8 mouse cellular contexts compared by ENCODE assay signal in the genomic region with DNA sequence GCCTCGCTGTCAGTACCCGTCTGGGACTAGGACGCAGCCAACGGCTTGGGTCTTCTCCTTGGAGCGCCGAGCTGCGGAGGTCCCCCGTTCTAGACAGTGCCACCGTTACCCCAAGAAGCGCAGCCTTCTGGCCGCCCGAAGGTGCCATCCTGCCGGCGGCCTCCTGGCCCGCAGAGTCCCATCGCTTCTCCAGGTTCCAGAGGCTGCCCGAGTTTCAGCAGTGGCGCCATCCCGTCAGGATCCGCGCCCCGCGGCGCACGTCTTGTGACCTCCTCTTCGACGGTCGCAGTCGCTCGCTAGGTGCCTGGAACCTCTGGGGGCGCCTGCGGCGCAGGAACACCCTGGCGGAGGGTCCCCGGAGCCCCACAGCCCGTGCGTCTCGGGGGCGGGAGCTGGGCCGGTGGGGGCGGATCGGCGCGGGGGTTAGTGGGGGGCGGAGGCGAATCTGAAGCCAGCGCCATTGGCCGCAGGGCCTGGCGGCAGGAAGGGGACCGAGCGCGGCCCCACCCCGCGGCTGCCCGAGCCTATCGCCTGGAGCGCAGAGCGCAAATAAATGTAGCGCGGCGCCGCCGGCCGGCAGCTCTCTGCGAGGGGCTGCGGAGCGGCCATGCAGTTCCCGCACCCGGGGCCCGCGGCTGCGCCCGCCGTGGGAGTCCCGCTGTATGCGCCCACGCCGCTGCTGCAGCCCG. TPM values are rescaled to one million over a fixed set of nuclear protein-coding genes. Genes with fewer than 3 reads are reported as not detected.
A peak's percentile ranks its signal among the peaks of the same experiment; 100 is the strongest.
DNase-seq lines count a peak whose midpoint lies in the region; ATAC-seq and TF ChIP-seq lines count a peak whose summit lies in the region.

A gene (plus strand): TSS at position 548 of the 689 bp plus-strand sequence.

- under 1% methylated on average over 61 of the region's 79 CpGs for WGBS in heart, postnatal 0 days
- 1% methylated on average over 76 of the region's 79 CpGs for WGBS in lung, embryonic 14.5 days
- under 1% methylated on average over 53 of the region's 79 CpGs for WGBS in neural tube, embryonic 14.5 days
- WGBS in stomach, postnatal 0 days, result under 1% methylated on average over 72 of the region's 79 CpGs

- TF ChIP-seq EP300 in heart, postnatal 0 days (IDR thresholded peaks at IDR 0.05; ENCODE audit: low read depth), result no peak
- TF ChIP-seq EP300 in stomach, postnatal 0 days (optimal IDR thresholded peaks at IDR 0.05), result no peak

- peak; percentile 77 for ATAC-seq in heart, postnatal 0 days (ENCODE audit: insufficient read depth, low read depth)
- peak; percentile 83 for ATAC-seq in lung, embryonic 14.5 days (ENCODE audit: insufficient read depth)
- ATAC-seq in neural tube, embryonic 14.5 days (ENCODE audit: low read depth), result peak; percentile 55; the same call in 1 of the 2 replicates
- ATAC-seq in stomach, postnatal 0 days (ENCODE audit: low FRiP score, low TSS enrichment), result peak; percentile 81

- H3K4me2 ChIP-seq in heart, postnatal 0 days (ENCODE audit: low read depth, low read length), result peak within 1 kb of the TSS; percentile 78
- H3K4me2 ChIP-seq in lung, embryonic 14.5 days, result peak within 1 kb of the TSS; percentile 75
- peak within 1 kb of the TSS; percentile 42 for H3K4me2 ChIP-seq in neural tube, embryonic 14.5 days (ENCODE audit: low read depth, low read length)
- H3K4me2 ChIP-seq in stomach, postnatal 0 days (replicated peaks; ENCODE audit: low read depth), result peak within 1 kb of the TSS; percentile 75

- peak within 1 kb of the TSS; percentile 70 for H3K9ac ChIP-seq in heart, postnatal 0 days (replicated peaks; ENCODE audit: low read depth, low read length)
- peak within 1 kb of the TSS; percentile 65 for H3K9ac ChIP-seq in lung, embryonic 14.5 days
- no peak within 1 kb of the TSS; the same call in 1 of the 2 replicates for H3K9ac ChIP-seq in neural tube, embryonic 14.5 days (replicated peaks; ENCODE audit: low read depth, low read length)
- peak within 1 kb of the TSS; percentile 64 for H3K9ac ChIP-seq in stomach, postnatal 0 days (ENCODE audit: low read length)

- no peaks in the 10 kb centered on the region for H3K36me3 ChIP-seq in heart, postnatal 0 days (replicated peaks; ENCODE audit: control insufficient read depth, insufficient read depth, low read length)
- no peaks in the 10 kb centered on the region for H3K36me3 ChIP-seq in lung, embryonic 14.5 days (ENCODE audit: insufficient read depth)
- no peaks in the 10 kb centered on the region for H3K36me3 ChIP-seq in neural tube, embryonic 14.5 days (ENCODE audit: control insufficient read depth, insufficient read depth, low read length)
- H3K36me3 ChIP-seq in stomach, postnatal 0 days (ENCODE audit: control insufficient read depth, insufficient read depth, low read length), result no peaks in the 10 kb centered on the region

- TF ChIP-seq POLR2A in embryonic fibroblast, embryonic 13.5 days (IDR thresholded peaks at IDR 0.05; ENCODE audit: low read depth, low read length), result no peak

- H3K27ac ChIP-seq in embryonic fibroblast, embryonic 13.5 days (ENCODE audit: insufficient read depth, low read length), result no peak within 1 kb of the TSS
- peak within 1 kb of the TSS; percentile 91 for H3K27ac ChIP-seq in heart, postnatal 0 days (ENCODE audit: low read depth)
- peak within 1 kb of the TSS; percentile 83 for H3K27ac ChIP-seq in lung, embryonic 14.5 days (ENCODE audit: low read depth)
- H3K27ac ChIP-seq in neural tube, embryonic 14.5 days (ENCODE audit: low read depth, low read length), result no peak within 1 kb of the TSS
- peak within 1 kb of the TSS; percentile 82 for H3K27ac ChIP-seq in stomach, postnatal 0 days (replicated peaks)

- H3K4me1 ChIP-seq in embryonic fibroblast, embryonic 13.5 days (ENCODE audit: control insufficient read depth, insufficient read depth, low read length), result no peaks in the 10 kb centered on the region
- no peaks in the 10 kb centered on the region for H3K4me1 ChIP-seq in heart, postnatal 0 days (ENCODE audit: control insufficient read depth, insufficient read depth)
- no peaks in the 10 kb centered on the region for H3K4me1 ChIP-seq in lung, embryonic 14.5 days (ENCODE audit: insufficient read depth)
- H3K4me1 ChIP-seq in neural tube, embryonic 14.5 days (ENCODE audit: control insufficient read depth, insufficient read depth, low read length), result peaks cover 6% of the 10 kb centered on the region; the same call in 1 of the 2 replicates
- H3K4me1 ChIP-seq in stomach, postnatal 0 days (replicated peaks; ENCODE audit: control insufficient read depth, insufficient read depth), result no peaks in the 10 kb centered on the region

- H3K9me3 ChIP-seq in heart, postnatal 0 days (replicated peaks; ENCODE audit: control insufficient read depth, low read length), result no peaks in the 10 kb centered on the region
- H3K9me3 ChIP-seq in lung, embryonic 14.5 days (ENCODE audit: low read depth, low read length), result no peaks in the 10 kb centered on the region
- no peaks in the 10 kb centered on the region for H3K9me3 ChIP-seq in neural tube, embryonic 14.5 days (ENCODE audit: control insufficient read depth, low read length)
- no peaks in the 10 kb centered on the region for H3K9me3 ChIP-seq in stomach, postnatal 0 days (ENCODE audit: control insufficient read depth, low read length)

- TF ChIP-seq CTCF in embryonic fibroblast, embryonic 13.5 days (IDR thresholded peaks at IDR 0.05; ENCODE audit: borderline replicate concordance, insufficient read depth, low read length), result no peak
- no peak for TF ChIP-seq CTCF in heart, postnatal 0 days (IDR thresholded peaks at IDR 0.05; ENCODE audit: low read depth)
- TF ChIP-seq CTCF in lung, embryonic 14.5 days (IDR thresholded peaks at IDR 0.05; ENCODE audit: low read depth), result 0 out of 2 replicates have a peak, but pooled peaks have one; percentile 11
- no peak for TF ChIP-seq CTCF in stomach, postnatal 0 days (IDR thresholded peaks at IDR 0.05; ENCODE audit: low read depth)

- peak; percentile 50 for DNase-seq in layer of hippocampus, adult 11-12 months (ENCODE audit: low spot score)
- DNase-seq in layer of hippocampus, adult 9-10 months (ENCODE audit: low spot score), result no peak
- DNase-seq in heart, postnatal 0 days (ENCODE audit: low spot score), result peak; percentile 49
- peak; percentile 91 for DNase-seq in kidney, postnatal 14 days
- DNase-seq in lung, embryonic 14.5 days, result peak; percentile 85
- DNase-seq in stomach, postnatal 0 days (ENCODE audit: low spot score), result peak; percentile 77

- H3K27me3 ChIP-seq in heart, postnatal 0 days (ENCODE audit: control insufficient read depth, insufficient read depth, low read length), result peaks cover 87% of the 10 kb centered on the region
- peaks cover 70% of the 10 kb centered on the region for H3K27me3 ChIP-seq in lung, embryonic 14.5 days (ENCODE audit: insufficient read depth, low read length)
- peaks cover 55% of the 10 kb centered on the region for H3K27me3 ChIP-seq in neural tube, embryonic 14.5 days (ENCODE audit: control insufficient read depth, insufficient read depth, low read length)
- H3K27me3 ChIP-seq in stomach, postnatal 0 days (ENCODE audit: control insufficient read depth, insufficient read depth, low read length), result peaks cover 20% of the 10 kb centered on the region

- H3K4me3 ChIP-seq in embryonic fibroblast, embryonic 13.5 days (ENCODE audit: insufficient read depth, low read length), result peak within 1 kb of the TSS; percentile 61
- H3K4me3 ChIP-seq in heart, postnatal 0 days (ENCODE audit: low read depth, low read length), result peak within 1 kb of the TSS; percentile 64
- H3K4me3 ChIP-seq in lung, embryonic 14.5 days (ENCODE audit: low read depth, low read length), result peak within 1 kb of the TSS; percentile 56
- peak within 1 kb of the TSS; percentile 33 for H3K4me3 ChIP-seq in neural tube, embryonic 14.5 days (ENCODE audit: low read depth, low read length)
- peak within 1 kb of the TSS; percentile 55 for H3K4me3 ChIP-seq in stomach, postnatal 0 days (ENCODE audit: low read depth, low read length)

RNA-seq across cellular contexts. Expression of the gene that starts here (rescaled TPM):
- 0.84 TPM in 1 of 2 replicates, not detected in the other for polyA plus RNA-seq in embryonic fibroblast, embryonic 13.5 days (2011; ENCODE audit: insufficient read length, low read depth, missing spikeins)
- 1.3 and 5.2 TPM in 2 replicates for total RNA-seq in heart, postnatal 0 days (2014; rRNA removed; ENCODE audit: low replicate concordance)
- polyA plus RNA-seq in heart, postnatal 0 days (2015; fragmentation: Nextera tagmentation; extraction: Ambion mirVana), result 9.8 and 10.0 TPM in 2 replicates
- polyA plus RNA-seq in lung, embryonic 14.5 days (2014; fragmentation: Nextera tagmentation; extraction: Ambion mirVana), result 27.6 and 28.1 TPM in 2 replicates
- polyA plus RNA-seq in neural tube, embryonic 14.5 days (2014; fragmentation: Nextera tagmentation; extraction: Ambion mirVana), result 1.8 and 4.3 TPM in 2 replicates
- 6.8 and 8.2 TPM in 2 replicates for polyA plus RNA-seq in stomach, postnatal 0 days (2015; fragmentation: Nextera tagmentation; extraction: Ambion mirVana)

Comparison
In these comparisons a context has a peak if more than half of its experiments do, and no peak if none do; other contexts are left out.
1. H3K27ac ChIP-seq: peak in heart, postnatal 0 days (single experiment), lung, embryonic 14.5 days (single experiment) and stomach, postnatal 0 days (single experiment); none in embryonic fibroblast, embryonic 13.5 days (single experiment) and neural tube, embryonic 14.5 days (single experiment).
2. Peak in every context shown above with its lines, with median percentiles within 50 percentile points of each other: H3K4me3 ChIP-seq, ATAC-seq and H3K4me2 ChIP-seq.